Mouse (Mus musculus) liver, adult (tissue): ENCODE data around the gene Lif.
A peak's percentile ranks its signal among the peaks of the same experiment; 100 is the strongest.

Experiments used
- GATA4 ChIP-seq: IDR thresholded peaks from 2 replicates; pipeline ENCODE4 v1.6.1; 2014; ENCODE audit warnings: mild to moderate bottlenecking, low read length; ENCODE audit not compliant: insufficient replicate concordance

The Lif gene

GRCm38 (mm10) chr11:4256846-4257607 lies at the start of gene Lif:
TSS of gene Lif (plus strand) at chr11:4257557.
- TF ChIP-seq GATA4: no peak

GRCm38 (mm10) chr11:4207655-4208054 lies 49.7 kb upstream of the Lif start:
- no peak for TF ChIP-seq GATA4

- TF ChIP-seq GATA4: no peak
Observed at GRCm38 (mm10) chr11:4209556-4209955, 47.8 kb upstream of the Lif start.

- TF ChIP-seq GATA4: no peak
Observed at GRCm38 (mm10) chr11:4210786-4211185, 46.6 kb upstream of the Lif start.

GRCm38 (mm10) chr11:4213107-4213506 lies 44.2 kb upstream of the Lif start:
- no peak for TF ChIP-seq GATA4

GRCm38 (mm10) chr11:4214572-4214971 lies 42.8 kb upstream of the Lif start:
- no peak for TF ChIP-seq GATA4

GRCm38 (mm10) chr11:4215061-4215460 lies 42.3 kb upstream of the Lif start:
- no peak for TF ChIP-seq GATA4

GRCm38 (mm10) chr11:4216248-4217000 lies 40.9 kb upstream of the Lif start:
- TF ChIP-seq GATA4: peak; percentile 37; the same call in 1 of the 2 replicates

GRCm38 (mm10) chr11:4217914-4218629 lies 39.3 kb upstream of the Lif start, which contains the start of gene Castor1:
TSS of gene Castor1 (plus strand) at chr11:4218225.
- no peak for TF ChIP-seq GATA4

GRCm38 (mm10) chr11:4218637-4219036 lies 38.7 kb upstream of the Lif start:
- TF ChIP-seq GATA4: no peak

GRCm38 (mm10) chr11:4219317-4219751 lies 38.0 kb upstream of the Lif start:
- TF ChIP-seq GATA4: no peak; the same call in 1 of the 2 replicates

GRCm38 (mm10) chr11:4219908-4220307 lies 37.4 kb upstream of the Lif start:
- TF ChIP-seq GATA4: no peak

GRCm38 (mm10) chr11:4220443-4221400 lies 36.6 kb upstream of the Lif start:
- TF ChIP-seq GATA4: peak; percentile 73; the same call in 1 of the 2 replicates
